Comparison of ENCODE assay signal across 8 mouse cellular contexts in genomic region chr11:87126824-87127816, GRCm38 (mm10). TPM values are rescaled to one million over a fixed set of nuclear protein-coding genes. Genes with fewer than 3 reads are reported as not detected.
A peak's percentile ranks its signal among the peaks of the same experiment; 100 is the strongest.
DNase-seq lines count a peak whose midpoint lies in the region; ATAC-seq and TF ChIP-seq lines count a peak whose summit lies in the region.

TSS of gene Trim37 (plus strand) at chr11:87127077.

- peak; percentile 47 for TF ChIP-seq POLR2A in ES-Bruce4 (IDR thresholded peaks at IDR 0.05; ENCODE audit: insufficient read depth, low read length)

- H3K4me2 ChIP-seq in forebrain, embryonic 13.5 days, result peak within 1 kb of the TSS; percentile 69
- peak within 1 kb of the TSS; percentile 85 for H3K4me2 ChIP-seq in liver, postnatal 0 days (ENCODE audit: low read depth, low read length)
- peak within 1 kb of the TSS; percentile 74 for H3K4me2 ChIP-seq in neural tube, embryonic 14.5 days (ENCODE audit: low read depth, low read length)

- no peaks in the 10 kb centered on the region for H3K9me3 ChIP-seq in ES-Bruce4 (replicated peaks; ENCODE audit: control insufficient read depth, insufficient read depth, low read length, poor library complexity, severe bottlenecking)
- H3K9me3 ChIP-seq in forebrain, embryonic 13.5 days (replicated peaks), result no peaks in the 10 kb centered on the region
- H3K9me3 ChIP-seq in liver, postnatal 0 days (ENCODE audit: low read length), result no peaks in the 10 kb centered on the region
- H3K9me3 ChIP-seq in neural tube, embryonic 14.5 days (ENCODE audit: control insufficient read depth, low read length), result no peaks in the 10 kb centered on the region

- H3K27me3 ChIP-seq in ES-Bruce4 (ENCODE audit: control insufficient read depth, insufficient read depth, low read length, poor library complexity, severe bottlenecking), result no peaks in the 10 kb centered on the region
- H3K27me3 ChIP-seq in forebrain, embryonic 13.5 days, result no peaks in the 10 kb centered on the region
- H3K27me3 ChIP-seq in liver, postnatal 0 days (ENCODE audit: insufficient read depth, low read length), result no peaks in the 10 kb centered on the region
- no peaks in the 10 kb centered on the region for H3K27me3 ChIP-seq in neural tube, embryonic 14.5 days (ENCODE audit: control insufficient read depth, insufficient read depth, low read length)

- 0 out of 2 replicates have a peak, but pooled peaks have one; percentile 2 for TF ChIP-seq EP300 in ES-Bruce4 (IDR thresholded peaks at IDR 0.05; ENCODE audit: insufficient read depth, low read depth, low read length)
- no peak for TF ChIP-seq EP300 in liver, postnatal 0 days (IDR thresholded peaks at IDR 0.05; ENCODE audit: low read depth)

- H3K9ac ChIP-seq in ES-Bruce4 (ENCODE audit: low read depth, poor library complexity, severe bottlenecking), result peak within 1 kb of the TSS; percentile 89
- peak within 1 kb of the TSS; percentile 92 for H3K9ac ChIP-seq in forebrain, embryonic 13.5 days
- peak within 1 kb of the TSS; percentile 82 for H3K9ac ChIP-seq in liver, postnatal 0 days (replicated peaks)
- H3K9ac ChIP-seq in neural tube, embryonic 14.5 days (replicated peaks; ENCODE audit: low read depth, low read length), result peak within 1 kb of the TSS; percentile 87

- no peaks in the 10 kb centered on the region for H3K4me1 ChIP-seq in ES-Bruce4 (ENCODE audit: control insufficient read depth, insufficient read depth, low read length)
- H3K4me1 ChIP-seq in forebrain, embryonic 13.5 days, result peaks cover 23% of the 10 kb centered on the region
- peaks cover 10% of the 10 kb centered on the region for H3K4me1 ChIP-seq in liver, postnatal 0 days (ENCODE audit: insufficient read depth)
- peaks cover 16% of the 10 kb centered on the region for H3K4me1 ChIP-seq in neural tube, embryonic 14.5 days (ENCODE audit: control insufficient read depth, insufficient read depth, low read length)

- WGBS in forebrain, embryonic 13.5 days, result under 1% methylated on average over 95 of the region's 105 CpGs
- WGBS in large intestine, adult 2 months, result under 1% methylated on average over 90 of the region's 105 CpGs
- under 1% methylated on average over 97 of the region's 105 CpGs for WGBS in liver, postnatal 0 days (ENCODE audit: insufficient replicate concordance)
- under 1% methylated on average over 94 of the region's 105 CpGs for WGBS in neural tube, embryonic 14.5 days

- peak within 1 kb of the TSS; percentile 97 for H3K27ac ChIP-seq in ES-Bruce4 (ENCODE audit: insufficient read depth, low read length)
- peak within 1 kb of the TSS; percentile 93 for H3K27ac ChIP-seq in forebrain, embryonic 13.5 days
- peak within 1 kb of the TSS; percentile 83 for H3K27ac ChIP-seq in liver, postnatal 0 days (ENCODE audit: low read depth)
- peak within 1 kb of the TSS; percentile 90 for H3K27ac ChIP-seq in neural tube, embryonic 14.5 days (ENCODE audit: low read depth, low read length)

- intact Hi-C loops in heart, postnatal 10 days (cut with DNase I), result loop anchor here (2.0 kb wide), 1 partner anchor 16 kb away; no protein-coding TSS in a partner anchor

- H3K4me3 ChIP-seq in ES-Bruce4 (ENCODE audit: low read depth, low read length), result peak within 1 kb of the TSS; percentile 89
- peak within 1 kb of the TSS; percentile 95 for H3K4me3 ChIP-seq in forebrain, embryonic 13.5 days
- peak within 1 kb of the TSS; percentile 90 for H3K4me3 ChIP-seq in liver, postnatal 0 days (ENCODE audit: low read depth, low read length)
- H3K4me3 ChIP-seq in neural tube, embryonic 14.5 days (ENCODE audit: low read depth, low read length), result peak within 1 kb of the TSS; percentile 97

- no peak for TF ChIP-seq CTCF in ES-Bruce4 (IDR thresholded peaks at IDR 0.05; ENCODE audit: low read depth, low read length)
- no peak; the same call in 1 of the 2 replicates for TF ChIP-seq CTCF in liver, postnatal 0 days (IDR thresholded peaks at IDR 0.05; ENCODE audit: low read depth)

- DNase-seq in heart, postnatal 10 days, result peak; percentile 87 to 88
- DNase-seq in large intestine, adult 2 months (ENCODE audit: low read depth, low spot score), result peak; percentile 68
- DNase-seq in liver, postnatal 0 days, result peak; percentile 96
- DNase-seq in testis, postnatal 10 days (ENCODE audit: low spot score), result peak; percentile 86

- peaks cover 25% of the 10 kb centered on the region for H3K36me3 ChIP-seq in ES-Bruce4 (ENCODE audit: control insufficient read depth, insufficient read depth, low read length, poor library complexity, severe bottlenecking)
- H3K36me3 ChIP-seq in forebrain, embryonic 13.5 days (ENCODE audit: poor library complexity, severe bottlenecking), result peaks cover 38% of the 10 kb centered on the region
- peaks cover 17% of the 10 kb centered on the region for H3K36me3 ChIP-seq in liver, postnatal 0 days (replicated peaks; ENCODE audit: insufficient read depth, low read length)
- H3K36me3 ChIP-seq in neural tube, embryonic 14.5 days (ENCODE audit: control insufficient read depth, insufficient read depth, low read length), result peaks cover 12% of the 10 kb centered on the region; the same call in 1 of the 2 replicates

- peak; percentile 94 for ATAC-seq in cerebellum, adult (ENCODE audit: insufficient number of reproducible peaks, low FRiP score, low TSS enrichment)
- peak; percentile 93 for ATAC-seq in forebrain, embryonic 13.5 days
- peak; percentile 95 for ATAC-seq in liver, postnatal 0 days
- peak; percentile 94 for ATAC-seq in neural tube, embryonic 14.5 days (ENCODE audit: low read depth)

RNA-seq across cellular contexts. Expression of gene Trim37, which starts in this region (rescaled TPM):
- 51.4 and 55.9 TPM in 2 replicates for polyA plus RNA-seq in ES-Bruce4 (2011; ENCODE audit: insufficient read depth, insufficient read length, low read depth, missing spikeins)
- 82.2 and 87.3 TPM in 2 replicates for polyA plus RNA-seq in forebrain, embryonic 13.5 days (2015; fragmentation: Nextera tagmentation; extraction: Ambion mirVana)
- total RNA-seq in heart, postnatal 10 days (2021), result 10 to 100 TPM; 10.5 to 11.4 TPM
- polyA plus RNA-seq in large intestine, adult 2 months (2012; rRNA removed), result 2.6 and 3.3 TPM in 2 replicates
- 6.4 and 8.2 TPM in 2 replicates for polyA plus RNA-seq in liver, postnatal 0 days (2015; fragmentation: Nextera tagmentation; extraction: Ambion mirVana)
- polyA plus RNA-seq in neural tube, embryonic 14.5 days (2014; fragmentation: Nextera tagmentation; extraction: Ambion mirVana), result 102 and 106 TPM in 2 replicates

Comparison
In these comparisons a context has a peak if more than half of its experiments do, and no peak if none do; other contexts are left out.
1. Peak in every context shown above with its lines: DNase-seq, ATAC-seq, H3K4me3 ChIP-seq and H3K27ac ChIP-seq.